Comparison of ENCODE assay signal across 9 mouse cellular contexts in the genomic region with DNA sequence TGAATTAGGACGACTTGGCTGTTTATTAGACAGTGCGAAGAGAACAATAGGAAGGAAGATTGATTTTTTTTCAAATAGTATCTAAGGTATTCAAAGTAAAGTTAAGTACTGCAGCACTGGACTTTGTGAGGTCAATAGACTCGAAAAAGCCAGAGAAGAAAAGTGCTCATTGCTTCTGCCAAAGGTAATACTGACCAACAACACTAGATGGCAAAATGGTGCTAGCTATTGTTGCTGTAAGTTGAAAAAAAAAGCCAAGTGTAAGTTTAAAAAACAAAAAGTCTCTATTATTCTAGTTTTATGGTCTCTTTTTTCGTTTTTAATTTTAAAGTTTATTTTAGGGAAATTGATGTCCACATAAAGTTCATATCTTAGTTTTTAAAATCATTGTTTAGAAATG.
DNase-seq lines count a peak whose midpoint lies in the region; ATAC-seq and TF ChIP-seq lines count a peak whose summit lies in the region.
"Had no signal": no experiment of that assay in that cellular context is flagged by ENCODE, and none has a peak within 500 bp of the region (broad histone marks: within the 10 kb centered on the region; RNA-seq: fewer than 3 reads in every experiment).

No protein-coding gene starts in this region.

- no peak overlapping the region for H3K4me3 ChIP-seq in hindbrain, embryonic 11.5 days (ENCODE audit: low read depth, low read length)
- H3K4me3 ChIP-seq in hindbrain, embryonic 10.5 days = no peak overlapping the region
- H3K4me3 ChIP-seq in stomach, postnatal 0 days (ENCODE audit: low read depth, low read length) = no peak overlapping the region
- no peak overlapping the region for H3K4me3 ChIP-seq in midbrain, embryonic 16.5 days (ENCODE audit: low read depth, low read length)
- H3K4me3 ChIP-seq: stomach, embryonic 15.5 days had no signal

- no peaks in the 10 kb centered on the region for H3K4me1 ChIP-seq in hindbrain, embryonic 11.5 days (replicated peaks; ENCODE audit: control insufficient read depth, insufficient read depth, low read length)
- H3K4me1 ChIP-seq in hindbrain, embryonic 10.5 days (replicated peaks) = no peaks in the 10 kb centered on the region
- H3K4me1 ChIP-seq in stomach, postnatal 0 days (replicated peaks; ENCODE audit: control insufficient read depth, insufficient read depth) = no peaks in the 10 kb centered on the region
- H3K4me1 ChIP-seq in midbrain, embryonic 16.5 days (ENCODE audit: control insufficient read depth, insufficient read depth, low read length) = no peaks in the 10 kb centered on the region
- H3K4me1 ChIP-seq: stomach, embryonic 15.5 days had no signal

- ATAC-seq in hindbrain, embryonic 11.5 days (ENCODE audit: low FRiP score) = no peak
- no peak for ATAC-seq in stomach, postnatal 0 days (ENCODE audit: low FRiP score, low TSS enrichment)
- no peak for ATAC-seq in erythroid progenitor cell, adult 5-6 weeks (replicated peaks; ENCODE audit: low FRiP score, poor library complexity, severe bottlenecking)
- ATAC-seq in midbrain, embryonic 16.5 days = no peak

- no peaks in the 10 kb centered on the region for H3K27me3 ChIP-seq in hindbrain, embryonic 11.5 days (ENCODE audit: control insufficient read depth, insufficient read depth, low read length)
- no peaks in the 10 kb centered on the region; the same call in 1 of the 2 replicates for H3K27me3 ChIP-seq in hindbrain, embryonic 10.5 days (ENCODE audit: insufficient read depth, poor library complexity, severe bottlenecking)
- H3K27me3 ChIP-seq in stomach, postnatal 0 days (ENCODE audit: control insufficient read depth, insufficient read depth, low read length) = no peaks in the 10 kb centered on the region
- no peaks in the 10 kb centered on the region for H3K27me3 ChIP-seq in midbrain, embryonic 16.5 days (ENCODE audit: control insufficient read depth, insufficient read depth, low read depth, low read length)
- H3K27me3 ChIP-seq: stomach, embryonic 15.5 days had no signal

- DNase-seq in hindbrain, embryonic 11.5 days (ENCODE audit: low spot score) = peak; percentile 10
- DNase-seq in hindbrain, embryonic 10.5 days (ENCODE audit: low spot score) = no peak
- DNase-seq in lung, postnatal 10 days = peak; percentile 48
- DNase-seq in lung, adult 18-20 months = no peak
- DNase-seq in c-Kit-positive CD71-positive TER-119-positive erythroid progenitor cells, embryonic 14.5 days (ENCODE audit: low spot score) = peak; percentile 0
- DNase-seq in stomach, postnatal 0 days (ENCODE audit: low spot score) = no peak

- H3K27ac ChIP-seq in hindbrain, embryonic 11.5 days (ENCODE audit: low read depth, low read length) = no peak overlapping the region
- H3K27ac ChIP-seq in hindbrain, embryonic 10.5 days = no peak overlapping the region
- no peak overlapping the region for H3K27ac ChIP-seq in stomach, postnatal 0 days (replicated peaks)
- no peak overlapping the region for H3K27ac ChIP-seq in midbrain, embryonic 16.5 days (ENCODE audit: low read length)
- H3K27ac ChIP-seq: stomach, embryonic 15.5 days had no signal

- H3K36me3 ChIP-seq in hindbrain, embryonic 11.5 days (ENCODE audit: control insufficient read depth, insufficient read depth, low read length) = no peaks in the 10 kb centered on the region
- no peaks in the 10 kb centered on the region for H3K36me3 ChIP-seq in hindbrain, embryonic 10.5 days
- H3K36me3 ChIP-seq in stomach, postnatal 0 days (ENCODE audit: control insufficient read depth, insufficient read depth, low read length) = no peaks in the 10 kb centered on the region
- H3K36me3 ChIP-seq in midbrain, embryonic 16.5 days (ENCODE audit: control insufficient read depth, insufficient read depth, low read length) = no peaks in the 10 kb centered on the region
- H3K36me3 ChIP-seq: stomach, embryonic 15.5 days had no signal

- 26% methylated on average over 4 of the region's 4 CpGs for WGBS in hindbrain, embryonic 11.5 days
- WGBS in hindbrain, embryonic 10.5 days = 33% methylated on average over 4 of the region's 4 CpGs
- WGBS in stomach, postnatal 0 days = 14% methylated on average over 4 of the region's 4 CpGs
- WGBS in midbrain, embryonic 16.5 days = 24% methylated on average over 4 of the region's 4 CpGs

- no peak overlapping the region for H3K4me2 ChIP-seq in hindbrain, embryonic 11.5 days (replicated peaks; ENCODE audit: low read depth, low read length)
- no peak overlapping the region for H3K4me2 ChIP-seq in stomach, postnatal 0 days (replicated peaks; ENCODE audit: low read depth)
- no peak overlapping the region for H3K4me2 ChIP-seq in midbrain, embryonic 16.5 days (ENCODE audit: low read length)
- H3K4me2 ChIP-seq: stomach, embryonic 15.5 days had no signal

- peak; percentile 75 for TF ChIP-seq CTCF in stomach, postnatal 0 days (IDR thresholded peaks at IDR 0.05; ENCODE audit: low read depth)

- no peak for TF ChIP-seq EP300 in stomach, postnatal 0 days (optimal IDR thresholded peaks at IDR 0.05)

- H3K9me3 ChIP-seq in hindbrain, embryonic 11.5 days (ENCODE audit: control insufficient read depth, low read length) = no peaks in the 10 kb centered on the region
- H3K9me3 ChIP-seq in hindbrain, embryonic 10.5 days = no peaks in the 10 kb centered on the region
- no peaks in the 10 kb centered on the region for H3K9me3 ChIP-seq in stomach, postnatal 0 days (ENCODE audit: control insufficient read depth, low read length)
- no peaks in the 10 kb centered on the region for H3K9me3 ChIP-seq in midbrain, embryonic 16.5 days (replicated peaks; ENCODE audit: control insufficient read depth, low read length, poor library complexity, severe bottlenecking)
- H3K9me3 ChIP-seq: stomach, embryonic 15.5 days had no signal

- H3K9ac ChIP-seq in hindbrain, embryonic 11.5 days (ENCODE audit: low read depth, low read length) = no peak overlapping the region
- no peak overlapping the region for H3K9ac ChIP-seq in stomach, postnatal 0 days (ENCODE audit: low read length)
- no peak overlapping the region for H3K9ac ChIP-seq in midbrain, embryonic 16.5 days (ENCODE audit: low read depth, low read length)
- H3K9ac ChIP-seq: stomach, embryonic 15.5 days had no signal

Comparison
In these comparisons a context has a peak if more than half of its experiments do, and no peak if none do; other contexts are left out.
1. DNase-seq: peak in hindbrain, embryonic 11.5 days (single experiment), lung, postnatal 10 days (single experiment) and c-Kit-positive CD71-positive TER-119-positive erythroid progenitor cells, embryonic 14.5 days (single experiment); none in hindbrain, embryonic 10.5 days (single experiment), lung, adult 18-20 months (0 of 2) and stomach, postnatal 0 days (single experiment).